Mouse (Mus musculus) kidney, adult 2 months (tissue): Measurements from ENCODE around the gene Lcn11. TPM values are rescaled to one million over a fixed set of nuclear protein-coding genes. Genes with fewer than 3 reads are reported as not detected.

Experiments used
- DNase-seq: peaks from one replicate; pipeline ENCODE4 v3.0.0; 2021
- H3K27ac ChIP-seq: fragments of 200-500 bp; 2 replicates; pipeline ENCODE4 v1.5.1; 2012; ENCODE audit warnings: low read depth, low read length, control low read depth, inconsistent platforms; ENCODE audit not compliant: insufficient read depth
- H3K27me3 ChIP-seq: fragments of 200-500 bp; replicated peaks from 2 replicates; pipeline ENCODE4 v1.6.1; 2012; ENCODE audit warnings: mild to moderate bottlenecking, moderate library complexity, low read length, inconsistent platforms; ENCODE audit not compliant: control insufficient read depth, insufficient read depth
- H3K36me3 ChIP-seq: fragments of 200-500 bp; 2 replicates; pipeline ENCODE4 v1.6.1; 2012; ENCODE audit warnings: mild to moderate bottlenecking, moderate library complexity, low read length, inconsistent platforms; ENCODE audit not compliant: control insufficient read depth, insufficient read depth
- H3K4me1 ChIP-seq: fragments of 200-500 bp; 2 replicates; pipeline ENCODE4 v1.6.1; 2011; ENCODE audit warnings: low read length; ENCODE audit not compliant: control insufficient read depth, insufficient read depth
- H3K4me3 ChIP-seq: fragments of 200-500 bp; 2 replicates; pipeline ENCODE4 v1.5.1; 2011; ENCODE audit warnings: mild to moderate bottlenecking, low read depth, low read length, control low read depth; ENCODE audit not compliant: insufficient read depth
- POLR2A ChIP-seq: fragments of 200-500 bp; IDR thresholded peaks from one replicate; pipeline ENCODE4 v1.6.1; 2011; ENCODE audit warnings: low read depth, low read length, control low read depth
- WGBS: fragments of 180-500 bp; shearing (Covaris S2); methylation state at CpG from one replicate; pipeline ENCODE4 v1.1.7; 2018; 5-methylcytosine and 5-hydroxymethylcytosine counted together
- polyA plus RNA-seq: library from polyadenylated mRNA; depleted of rRNA; stranded (reverse); fragments of >200 nt; gene quantifications from 2 replicates; pipeline ENCODE4 v1.2.3, GENCODE M21; 2012; rRNA removed

The Lcn11 gene
- polyA plus RNA-seq, 1 experiment = not detected

DNA sequence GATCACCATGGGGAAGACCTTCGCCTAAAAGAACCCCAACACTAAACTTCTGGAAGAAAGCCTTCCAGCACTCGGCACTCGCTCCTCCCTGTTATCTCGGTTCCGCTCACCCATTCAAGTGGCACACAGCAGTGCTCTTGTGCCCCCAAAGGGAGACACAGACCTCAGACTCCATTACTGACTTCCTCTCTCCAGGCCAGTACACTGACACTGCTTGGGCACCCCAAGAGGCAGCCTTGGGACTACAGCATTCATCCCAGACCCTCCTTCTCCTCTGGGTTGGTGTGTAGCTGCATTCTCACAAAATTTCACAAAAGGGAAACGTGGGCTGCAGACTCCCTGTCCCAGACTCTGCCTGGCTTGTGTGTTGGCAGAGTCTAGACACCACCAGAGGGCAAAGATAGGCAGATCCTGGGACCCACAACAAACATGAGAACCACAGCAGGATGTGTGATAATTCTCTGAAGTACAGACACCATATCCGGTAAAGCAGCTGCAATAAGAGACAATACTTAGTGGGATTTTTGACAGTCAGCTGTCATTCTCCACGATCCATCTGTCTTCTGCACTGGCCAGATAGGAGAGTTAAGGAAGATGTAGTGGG, 51.6 kb downstream of the Lcn11 start:
- no peak for DNase-seq
- WGBS = 79% methylated on average over 8 of the region's 8 CpGs
- no peaks in the 10 kb centered on the region for H3K36me3 ChIP-seq
- no peaks in the 10 kb centered on the region for H3K4me1 ChIP-seq
- TF ChIP-seq POLR2A = no peak
- no peak overlapping the region for H3K27ac ChIP-seq
- no peak overlapping the region for H3K4me3 ChIP-seq
- no peaks in the 10 kb centered on the region for H3K27me3 ChIP-seq

Other genes with a start within 250 kb of the Lcn11 start
- 14.8 and 15.3 TPM in 2 replicates for gene Traf2, start 230.1 kb upstream of the Lcn11 start, polyA plus RNA-seq
- gene Edf1, start 219.2 kb upstream of the Lcn11 start, polyA plus RNA-seq = 195 and 198 TPM in 2 replicates
- gene Mamdc4, start 202.2 kb upstream of the Lcn11 start, polyA plus RNA-seq = 1.3 and 2.3 TPM in 2 replicates
- 74.9 and 92.3 TPM in 2 replicates for gene Phpt1, start 201.8 kb upstream of the Lcn11 start, polyA plus RNA-seq
- 0.36 and 0.62 TPM in 2 replicates for gene Ajm1, start 195.3 kb upstream of the Lcn11 start, polyA plus RNA-seq
- 53.8 and 58.9 TPM in 2 replicates for gene Rabl6, start 168.5 kb upstream of the Lcn11 start, polyA plus RNA-seq
- 0.03 TPM in 1 of 2 replicates, not detected in the other for gene Ccdc183, start 159.3 kb upstream of the Lcn11 start, polyA plus RNA-seq
- 37.7 and 43.2 TPM in 2 replicates for gene Tmem141, start 155.0 kb upstream of the Lcn11 start, polyA plus RNA-seq
- gene Fcna, start 149.0 kb upstream of the Lcn11 start, polyA plus RNA-seq = 1.7 and 3.4 TPM in 2 replicates
- gene Lcn8, start 123.9 kb upstream of the Lcn11 start, polyA plus RNA-seq = not detected in 2 replicates
- gene Lcn5, start 119.1 kb upstream of the Lcn11 start, polyA plus RNA-seq = not detected in 2 replicates
- not detected in 2 replicates for gene Lcn6, start 100.2 kb upstream of the Lcn11 start, polyA plus RNA-seq
- gene Lcn10, start 94.3 kb upstream of the Lcn11 start, polyA plus RNA-seq = not detected in 2 replicates
- not detected in 2 replicates for gene Obp2a, start 77.0 kb upstream of the Lcn11 start, polyA plus RNA-seq
- gene Bmyc, start 70.3 kb upstream of the Lcn11 start, polyA plus RNA-seq = 14.0 and 14.2 TPM in 2 replicates
- not detected in 2 replicates for gene Obp2b, start 40.0 kb upstream of the Lcn11 start, polyA plus RNA-seq
- gene Lcn3, start 11.4 kb upstream of the Lcn11 start, polyA plus RNA-seq = not detected in 2 replicates
- not detected in 2 replicates for gene Gm13539, start 5.2 kb downstream of the Lcn11 start, polyA plus RNA-seq
- not detected in 2 replicates for gene Glt6d1, start 38.8 kb downstream of the Lcn11 start, polyA plus RNA-seq
- not detected in 2 replicates for gene Lcn9, start 46.1 kb downstream of the Lcn11 start, polyA plus RNA-seq
- 0.06 TPM in 1 of 2 replicates, not detected in the other for gene Sohlh1, start 70.2 kb downstream of the Lcn11 start, polyA plus RNA-seq
- gene Kcnt1, start 86.7 kb downstream of the Lcn11 start, polyA plus RNA-seq = 36.1 and 47.1 TPM in 2 replicates
- 6.3 and 7.1 TPM in 2 replicates for gene Camsap1, start 206.3 kb downstream of the Lcn11 start, polyA plus RNA-seq
- gene Ubac1, start 244.7 kb downstream of the Lcn11 start, polyA plus RNA-seq = 63.4 and 65.8 TPM in 2 replicates